Mouse (Mus musculus) olfactory bulb, adult 2 months (tissue): ENCODE results near the gene Slc17a2.

Experiments
- CTCF ChIP-seq: fragments of 200-500 bp; IDR thresholded peaks from 2 replicates; pipeline ENCODE4 v1.5.1; 2012; ENCODE audit warnings: low read depth, mild to moderate bottlenecking, low read length, moderate library complexity; ENCODE audit not compliant: insufficient read depth
- POLR2A ChIP-seq: fragments of 200-500 bp; IDR thresholded peaks from 2 replicates; pipeline ENCODE4 v1.6.1; 2012; ENCODE audit warnings: mild to moderate bottlenecking, low read depth, low read length, moderate library complexity; ENCODE audit not compliant: insufficient read depth

GRCm38 (mm10) chr13:23765172-23765513, 41.6 kb upstream of the Slc17a2 start:
- no peak for TF ChIP-seq CTCF
- no peak for TF ChIP-seq POLR2A
